Mouse (Mus musculus): ENCODE data around the gene Klhdc3.

DNA sequence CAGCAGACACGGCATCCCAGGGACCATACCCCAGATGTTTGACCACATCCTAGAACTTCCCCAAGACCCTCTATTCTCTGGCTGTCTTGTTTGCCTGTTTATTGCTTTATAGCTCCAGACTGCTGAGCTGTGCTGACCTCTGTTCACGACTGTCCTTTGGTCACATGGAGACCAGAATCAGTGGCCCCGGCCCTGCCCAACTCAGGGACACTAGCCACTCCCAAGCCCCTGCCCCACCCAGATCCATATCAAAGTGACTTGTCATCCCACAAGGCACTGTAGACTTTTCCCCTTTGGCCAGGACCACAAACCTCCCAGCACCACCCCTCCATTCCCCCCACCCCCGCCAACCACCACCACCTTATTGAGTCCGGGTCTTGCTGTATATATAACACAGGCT, 18.5 kb upstream of the Klhdc3 start:
- TF ChIP-seq POLR2A (IDR thresholded peaks at IDR 0.05; ENCODE audit: borderline replicate concordance, extremely low read depth, insufficient read depth, insufficient read length, poor library complexity, severe bottlenecking) = no peak
- no peak for TF ChIP-seq CTCF (IDR thresholded peaks at IDR 0.05; ENCODE audit: borderline replicate concordance, extremely low read depth, insufficient read depth, insufficient read length)
